Mouse (Mus musculus): ENCODE results near the gene Fbf1. TPM values are rescaled to one million over a fixed set of nuclear protein-coding genes. Genes with fewer than 3 reads are reported as not detected.
"Not testable (repeated sequence)": the region's sequence is repeated elsewhere in the genome, so short reads cannot be mapped to it uniquely, and the experiment has no call there.

Gene Fbf1
- polyA plus RNA-seq, 1 experiment from 2014 or later, result 49.2 TPM

GRCm38 (mm10) chr11:116127986-116128385 is 40.0 kb downstream of the Fbf1 start:
- H3K27me3 ChIP-seq, result no peaks in the 10 kb centered on the region
- no peak for DNase-seq (ENCODE audit: low read depth, low spot score)
- ChIA-PET CTCF (interaction anchor here (1.2 to 1.9 kb wide), 2 partner anchors 11 to 18 kb away, joined by 3 to 4 read pairs; partner anchors contain the start of gene Mrpl38), POLR2A (interaction anchor here (0.9 to 1.2 kb wide), 2 partner anchors 37 to 105 kb away, joined by 3 to 4 read pairs; no protein-coding TSS in a partner anchor)
- TF ChIP-seq CTCF (IDR thresholded peaks at IDR 0.05), result no peak
- in situ Hi-C loops (cut with MboI; ENCODE audit: low pct_unique_long_range_greater_than_20kb), result no loop called here
- no peak for ATAC-seq

GRCm38 (mm10) chr11:116127156-116127980 is 40.6 kb downstream of the Fbf1 start, which contains the start of gene Trim47:
Trim47 (minus strand) TSS chr11:116127210.
- POLR2A ChIA-PET, result no interaction called here
- ATAC-seq, result no peak

GRCm38 (mm10) chr11:116126261-116126660 is 41.7 kb downstream of the Fbf1 start:
- ATAC-seq (no peak), DNase-seq (ENCODE audit: low read depth, low spot score) (no peak)
- no peak for TF ChIP-seq CTCF (IDR thresholded peaks at IDR 0.05)
- in situ Hi-C loops (cut with MboI; ENCODE audit: low pct_unique_long_range_greater_than_20kb), result no loop called here
- H3K27me3 ChIP-seq, result no peaks in the 10 kb centered on the region
- CTCF ChIA-PET, result interaction anchor here (1.3 kb wide), 1 partner anchor 16 kb away, joined by 4 read pairs; no protein-coding TSS in a partner anchor
- POLR2A ChIA-PET, result no interaction called here

More at GRCm38 (mm10) chr11:116127156-116127980, 40.6 kb downstream of the Fbf1 start, which contains the start of gene Trim47:
- H3K27me3 ChIP-seq, result no peaks in the 10 kb centered on the region
- in situ Hi-C loops (cut with MboI; ENCODE audit: low pct_unique_long_range_greater_than_20kb), result no loop called here
- TF ChIP-seq CTCF (IDR thresholded peaks at IDR 0.05), result no peak
- DNase-seq (ENCODE audit: low read depth, low spot score), result no peak
- CTCF ChIA-PET, result interaction anchor here (1.2 to 1.3 kb wide), 2 partner anchors 11 to 17 kb away, joined by 3 to 4 read pairs; partner anchors contain the start of gene Mrpl38

GRCm38 (mm10) chr11:116121731-116122245 is 46.2 kb downstream of the Fbf1 start:
- in situ Hi-C loops (cut with MboI; ENCODE audit: low pct_unique_long_range_greater_than_20kb); ATAC-seq; H3K27me3 ChIP-seq; POLR2A ChIA-PET; DNase-seq (ENCODE audit: low read depth, low spot score): not testable (repeated sequence)
- CTCF ChIA-PET, result interaction anchor here (0.9 to 4.1 kb wide), 2 partner anchors 10 to 11 kb away, joined by 3 to 18 read pairs; no protein-coding TSS in a partner anchor

GRCm38 (mm10) chr11:116117819-116118218 is 50.1 kb downstream of the Fbf1 start:
- TF ChIP-seq CTCF (IDR thresholded peaks at IDR 0.05), result no peak
- POLR2A ChIA-PET, result interaction anchor here (0.6 kb wide), 2 partner anchors 32 to 94 kb away, joined by 3 to 5 read pairs; no protein-coding TSS in a partner anchor
- DNase-seq (ENCODE audit: low read depth, low spot score) (no peak), ATAC-seq (no peak)
- in situ Hi-C loops (cut with MboI; ENCODE audit: low pct_unique_long_range_greater_than_20kb), result no loop called here
- no peaks in the 10 kb centered on the region for H3K27me3 ChIP-seq
- CTCF ChIA-PET, result interaction anchor here (0.6 to 1.0 kb wide), 2 partner anchors 16 to 21 kb away, joined by 3 read pairs; no protein-coding TSS in a partner anchor

DNA sequence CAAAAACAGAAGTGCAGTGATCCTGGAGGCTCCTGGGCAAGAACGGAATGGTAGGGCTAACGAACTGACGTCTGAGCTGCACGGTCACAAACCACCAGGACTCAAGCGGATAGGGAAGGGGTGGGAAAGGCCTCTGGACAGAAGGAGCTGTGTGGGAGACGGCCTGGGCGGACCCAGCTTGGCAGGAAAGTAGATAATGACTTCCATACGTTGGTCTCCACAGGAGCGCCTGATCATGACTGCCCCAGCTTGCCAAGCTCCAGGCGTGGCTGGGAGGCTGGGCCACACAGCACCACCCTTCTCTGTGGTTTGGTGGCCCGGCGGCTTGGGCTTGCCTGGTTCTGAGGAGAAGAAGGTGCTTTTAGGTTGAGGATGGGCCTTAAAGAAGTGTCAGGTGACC is 50.7 kb downstream of the Fbf1 start:
- no peak for TF ChIP-seq CTCF (IDR thresholded peaks at IDR 0.05)
- ChIA-PET CTCF (interaction anchor here (0.6 to 1.0 kb wide), 2 partner anchors 16 to 21 kb away, joined by 3 read pairs; no protein-coding TSS in a partner anchor), POLR2A (interaction anchor here (0.6 to 0.8 kb wide), 2 partner anchors 14 to 51 kb away, joined by 3 to 4 read pairs; partner anchors contain the start of gene Trim65)
- no peak for DNase-seq (ENCODE audit: low read depth, low spot score)
- in situ Hi-C loops (cut with MboI; ENCODE audit: low pct_unique_long_range_greater_than_20kb), result no loop called here
- no peaks in the 10 kb centered on the region for H3K27me3 ChIP-seq
- ATAC-seq, result no peak

DNA sequence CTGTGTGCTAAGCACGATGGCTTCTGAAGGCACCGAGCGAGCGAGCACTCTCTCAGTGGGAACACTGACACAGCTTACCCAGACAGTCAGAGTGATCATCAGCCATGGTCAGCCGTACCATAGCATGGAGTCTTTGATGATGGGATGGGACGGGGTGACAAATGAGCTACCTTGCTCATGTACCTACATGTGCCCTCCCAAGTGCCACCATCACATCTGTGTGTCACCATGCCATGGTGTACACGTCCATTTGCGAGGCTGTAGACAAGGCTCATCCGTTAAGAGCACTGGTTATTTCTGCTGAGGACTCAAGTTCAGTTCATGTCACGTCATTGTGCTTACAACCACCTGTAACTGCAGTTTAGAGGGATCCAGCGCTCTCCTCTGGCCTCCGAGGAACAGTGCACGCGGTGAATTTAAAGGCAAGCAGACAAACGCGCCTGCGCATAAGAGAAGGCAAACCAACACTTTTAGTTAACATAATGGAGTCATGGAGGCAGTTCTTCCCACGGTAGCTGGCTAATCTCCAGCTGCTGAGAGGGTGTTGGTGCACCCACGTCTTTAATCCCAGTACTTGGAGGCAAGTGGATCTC is 56.3 kb downstream of the Fbf1 start:
- H3K27me3 ChIP-seq, result no peaks in the 10 kb centered on the region
- CTCF ChIA-PET, result interaction anchor here (0.8 to 2.9 kb wide), 3 partner anchors 10 to 27 kb away, joined by 3 to 18 read pairs (median 3); partner anchors contain the start of genes Mrpl38 and Trim65
- no peak for ATAC-seq
- no peak for TF ChIP-seq CTCF (IDR thresholded peaks at IDR 0.05)
- no peak for DNase-seq (ENCODE audit: low read depth, low spot score)
- in situ Hi-C loops (cut with MboI; ENCODE audit: low pct_unique_long_range_greater_than_20kb), result no loop called here
- POLR2A ChIA-PET, result interaction anchor here (1.0 kb wide), 1 partner anchor 14 kb away, joined by 3 read pairs; no protein-coding TSS in a partner anchor

GRCm38 (mm10) chr11:116111067-116111466 is 56.9 kb downstream of the Fbf1 start:
- DNase-seq (ENCODE audit: low read depth, low spot score) (no peak), ATAC-seq (no peak)
- no peak for TF ChIP-seq CTCF (IDR thresholded peaks at IDR 0.05)
- POLR2A ChIA-PET, result interaction anchor here (1.0 to 1.3 kb wide), 2 partner anchors 9 to 13 kb away, joined by 3 to 5 read pairs; no protein-coding TSS in a partner anchor
- CTCF ChIA-PET, result interaction anchor here (0.8 to 2.9 kb wide), 3 partner anchors 10 to 28 kb away, joined by 3 to 18 read pairs (median 4); partner anchors contain the start of genes Mrpl38 and Trim47
- H3K27me3 ChIP-seq, result no peaks in the 10 kb centered on the region
- in situ Hi-C loops (cut with MboI; ENCODE audit: low pct_unique_long_range_greater_than_20kb), result no loop called here

GRCm38 (mm10) chr11:116110540-116110939 is 57.4 kb downstream of the Fbf1 start:
- TF ChIP-seq CTCF (IDR thresholded peaks at IDR 0.05), result no peak
- in situ Hi-C loops (cut with MboI; ENCODE audit: low pct_unique_long_range_greater_than_20kb), result no loop called here
- no peaks in the 10 kb centered on the region for H3K27me3 ChIP-seq
- POLR2A ChIA-PET, result interaction anchor here (1.0 to 1.9 kb wide), 4 partner anchors 9 to 77 kb away, joined by 3 to 5 read pairs (median 4); no protein-coding TSS in a partner anchor
- CTCF ChIA-PET, result interaction anchor here (1.0 to 2.9 kb wide), 2 partner anchors 11 to 16 kb away, joined by 4 to 18 read pairs; partner anchors contain the start of gene Trim47
- no peak for DNase-seq (ENCODE audit: low read depth, low spot score)
- ATAC-seq, result peak; percentile 3

- ChIA-PET POLR2A (interaction anchor here (1.0 to 2.3 kb wide), 5 partner anchors 10 to 88 kb away, joined by 3 to 12 read pairs (median 5); no protein-coding TSS in a partner anchor), CTCF (interaction anchor here (1.0 to 2.9 kb wide), 3 partner anchors 11 to 19 kb away, joined by 4 to 18 read pairs (median 4); partner anchors contain the start of gene Trim47)
- in situ Hi-C loops (cut with MboI; ENCODE audit: low pct_unique_long_range_greater_than_20kb), result no loop called here
- no peak for TF ChIP-seq CTCF (IDR thresholded peaks at IDR 0.05)
- ATAC-seq (peak; percentile 55), DNase-seq (ENCODE audit: low read depth, low spot score) (no peak)
- H3K27me3 ChIP-seq, result no peaks in the 10 kb centered on the region
Measured at GRCm38 (mm10) chr11:116110131-116110530, 57.8 kb downstream of the Fbf1 start.

All from Patski (cell line).